Mouse (Mus musculus) forebrain, embryonic 14.5 days (tissue): Measurements from ENCODE around the gene AW551984. TPM values are rescaled to one million over a fixed set of nuclear protein-coding genes. Genes with fewer than 3 reads are reported as not detected.

ENCODE experiments used
- ATAC-seq: fragments of 200-750 bp; cut with Nextera tagmentation; 2 replicates; pipeline ENCODE4 v1.8.0; 2017; ENCODE audit warnings: mild to moderate bottlenecking, moderate library complexity
- DNase-seq: peaks from one replicate; pipeline ENCODE4 v3.0.0-alpha.2; 2015; ENCODE audit warnings: low spot score
- H3K27ac ChIP-seq: fragments of 300-500 bp; sonication (generic); 2 replicates; pipeline ENCODE4 v1.5.1; 2014; ENCODE audit warnings: low read depth, mild to moderate bottlenecking, control low read depth, low read length, moderate library complexity
- H3K27me3 ChIP-seq: fragments of 300-500 bp; sonication (generic); replicated peaks from 2 replicates; pipeline ENCODE4 v1.6.1; 2014; ENCODE audit warnings: low read length, control low read depth, mixed read lengths; ENCODE audit not compliant: control insufficient read depth, insufficient read depth
- H3K36me3 ChIP-seq: fragments of 300-500 bp; sonication (generic); 2 replicates; pipeline ENCODE4 v1.6.1; 2014; ENCODE audit warnings: low read length, control low read depth; ENCODE audit not compliant: control insufficient read depth, insufficient read depth
- H3K4me1 ChIP-seq: fragments of 300-500 bp; sonication (generic); 2 replicates; pipeline ENCODE4 v1.6.1; 2014; ENCODE audit warnings: antibody characterized with exemption, low read length, control low read depth; ENCODE audit not compliant: control insufficient read depth, insufficient read depth
- H3K4me2 ChIP-seq: fragments of 300-500 bp; sonication (generic); 2 replicates; pipeline ENCODE4 v1.6.1; 2014; ENCODE audit warnings: mild to moderate bottlenecking, control low read depth, low read length
- H3K4me3 ChIP-seq: fragments of 300-500 bp; sonication (generic); 2 replicates; pipeline ENCODE4 v1.5.1; 2014; ENCODE audit warnings: low read depth, low read length, control low read depth
- H3K9ac ChIP-seq: fragments of 300-500 bp; sonication (generic); 2 replicates; pipeline ENCODE4 v1.6.1; 2014; ENCODE audit warnings: mild to moderate bottlenecking, low read length, control low read depth, moderate library complexity
- H3K9me3 ChIP-seq: fragments of 300-500 bp; sonication (generic); replicated peaks from 2 replicates; pipeline ENCODE4 v1.6.1; 2016; ENCODE audit warnings: low read length, control low read depth, mixed read lengths; ENCODE audit not compliant: control insufficient read depth
- WGBS: fragments of 180-500 bp; shearing (Covaris S2); extraction: QIAGEN DNeasy Blood & Tissue Kit; methylation state at CpG from one replicate; pipeline ENCODE4 v1.1.7; 2014; 5-methylcytosine and 5-hydroxymethylcytosine counted together
- polyA plus RNA-seq: library from polyadenylated mRNA; unstranded; fragments of >200 nt; fragmentation: Nextera tagmentation; extraction: Ambion mirVana; gene quantifications from 2 replicates; pipeline ENCODE4 v1.2.1, GENCODE M21; 2014

The AW551984 gene
- polyA plus RNA-seq, 1 experiment from 2014 or later: 51.5 TPM

- ATAC-seq (peak; percentile 70; the same call in 1 of the 2 replicates), DNase-seq (peak; percentile 88)
- Histone ChIP-seq H3K9ac (no peak within 1 kb of the TSS), H3K27me3 (no peaks in the 10 kb centered on the region), H3K36me3 (no peaks in the 10 kb centered on the region), H3K4me1 (0 out of 2 replicates have a peak, but pooled peaks cover 6% of the 10 kb centered on the region), H3K9me3 (no peaks in the 10 kb centered on the region), H3K27ac (no peak within 1 kb of the TSS), H3K4me2 (no peak within 1 kb of the TSS), H3K4me3 (no peak within 1 kb of the TSS)
- 63% methylated on average over 2 of the region's 2 CpGs for WGBS
These were observed 50.3 kb downstream of the AW551984 start, which contains the start of gene Olfr958 for GRCm38 (mm10) chr9:39553946-39554345. Gene Olfr958 (minus strand): TSS chr9:39554054.

GRCm38 (mm10) chr9:39550806-39551205 is 53.4 kb downstream of the AW551984 start:
- Histone ChIP-seq H3K9ac (no peak overlapping the region), H3K4me1 (no peaks in the 10 kb centered on the region), H3K4me3 (no peak overlapping the region), H3K27me3 (no peaks in the 10 kb centered on the region), H3K9me3 (no peaks in the 10 kb centered on the region), H3K4me2 (no peak overlapping the region), H3K36me3 (no peaks in the 10 kb centered on the region), H3K27ac (no peak overlapping the region)
- peak; percentile 30 for DNase-seq
- 85% methylated on average over 5 of the region's 5 CpGs for WGBS
- ATAC-seq: no peak

Other genes with a start within 250 kb of the AW551984 start
- gene Olfr951, start 217.0 kb downstream of the AW551984 start, polyA plus RNA-seq: not detected in 2 replicates
- gene Olfr952, start 177.3 kb downstream of the AW551984 start, polyA plus RNA-seq: not detected in 2 replicates
- not detected in 2 replicates for gene Olfr954, start 147.7 kb downstream of the AW551984 start, polyA plus RNA-seq
- gene Olfr955, start 132.5 kb downstream of the AW551984 start, polyA plus RNA-seq: not detected in 2 replicates
- gene Olfr44, start 110.4 kb downstream of the AW551984 start, polyA plus RNA-seq: not detected in 2 replicates
- gene Olfr957, start 88.6 kb downstream of the AW551984 start, polyA plus RNA-seq: not detected in 2 replicates
- gene Olfr958, start 50.3 kb downstream of the AW551984 start, polyA plus RNA-seq: not detected in 2 replicates
- not detected in 2 replicates for gene Olfr959, start 28.8 kb downstream of the AW551984 start, polyA plus RNA-seq
- not detected in 2 replicates for gene Olfr148, start 6.3 kb upstream of the AW551984 start, polyA plus RNA-seq
- not detected in 2 replicates for gene Olfr960, start 17.0 kb upstream of the AW551984 start, polyA plus RNA-seq
- not detected in 2 replicates for gene Olfr961, start 40.7 kb upstream of the AW551984 start, polyA plus RNA-seq
- gene Olfr963, start 62.8 kb upstream of the AW551984 start, polyA plus RNA-seq: not detected in 2 replicates
- gene Olfr149, start 102.7 kb upstream of the AW551984 start, polyA plus RNA-seq: not detected in 2 replicates
- gene Olfr965, start 107.0 kb upstream of the AW551984 start, polyA plus RNA-seq: not detected in 2 replicates
- not detected in 2 replicates for gene Olfr150, start 126.6 kb upstream of the AW551984 start, polyA plus RNA-seq
- not detected in 2 replicates for gene Olfr967, start 141.8 kb upstream of the AW551984 start, polyA plus RNA-seq
- not detected in 2 replicates for gene Olfr968, start 178.8 kb upstream of the AW551984 start, polyA plus RNA-seq
- not detected in 2 replicates for gene Olfr969, start 186.5 kb upstream of the AW551984 start, polyA plus RNA-seq
- not detected in 2 replicates for gene Olfr970, start 204.5 kb upstream of the AW551984 start, polyA plus RNA-seq
- not detected in 2 replicates for gene Olfr971, start 232.5 kb upstream of the AW551984 start, polyA plus RNA-seq